Mouse (Mus musculus) liver, adult 2 months (tissue): ENCODE measurements around the gene Gm12355.

Experiments used
- CTCF ChIP-seq: fragments of 200-500 bp; IDR thresholded peaks from 2 replicates; pipeline ENCODE4 v1.5.1; 2011; ENCODE audit warnings: low read depth, low read length, control low read depth
- POLR2A ChIP-seq: fragments of 200-500 bp; IDR thresholded peaks from 2 replicates; pipeline ENCODE4 v1.6.1; 2011; ENCODE audit warnings: low read length, control low read depth; ENCODE audit not compliant: insufficient read depth; ENCODE audit errors: extremely low read depth

DNA sequence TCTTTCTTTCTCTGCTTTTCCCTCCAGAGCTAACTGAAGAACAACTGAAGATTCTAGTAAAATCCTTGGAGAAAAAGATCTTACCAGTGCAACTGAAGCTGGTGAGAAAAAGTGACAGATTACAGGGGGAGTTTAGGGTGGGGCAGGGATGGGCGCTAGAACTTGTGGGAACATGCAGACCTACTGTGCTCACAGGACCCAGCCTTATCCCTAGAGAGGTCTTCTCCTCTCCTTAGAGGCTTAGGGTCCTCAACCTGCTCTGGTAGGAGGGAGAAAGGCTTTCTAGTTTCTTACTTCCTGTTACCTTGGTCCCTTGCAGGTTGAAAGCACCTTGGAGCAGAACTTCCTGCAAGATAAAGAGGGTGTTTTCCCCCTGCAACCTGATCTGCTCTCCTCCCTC, 12.0 kb upstream of the Gm12355 start:
- TF ChIP-seq CTCF (no peak), POLR2A (no peak)
